Mouse (Mus musculus) spleen, postnatal 10 days (tissue): ENCODE data around the gene Tfap2e.

Source experiments
- DNase-seq, 2 experiments: peaks; one replicate each; pipeline ENCODE4 v3.0.0; 2021 to 2022; ENCODE audit warnings: low spot score in 2 of 2

Tfap2e gene

DNA sequence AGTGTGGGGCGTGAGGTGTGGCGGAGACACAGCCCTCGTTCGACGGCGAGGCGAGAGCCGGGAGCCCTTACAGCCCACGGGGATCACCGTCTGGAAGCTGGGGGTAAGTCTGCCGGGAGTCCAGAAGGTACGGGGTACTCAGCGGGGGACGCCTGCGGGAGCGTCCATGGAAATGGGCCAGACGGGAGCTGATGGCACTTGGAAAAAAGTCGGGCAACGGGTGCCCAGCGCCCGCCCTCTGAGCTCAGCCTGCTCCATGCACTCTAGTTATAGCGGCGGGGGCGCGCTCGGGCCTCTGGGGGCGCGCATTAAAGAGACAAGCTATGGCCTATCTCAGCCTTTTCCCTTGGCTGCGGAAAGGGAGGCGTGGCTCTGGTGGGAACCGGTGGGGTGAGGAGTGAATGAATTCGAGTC lies at the start of gene Tfap2e:
TSS of gene Tfap2e (minus strand) at position 240 of the 414 bp plus-strand sequence.
- DNase-seq: no peak

DNA sequence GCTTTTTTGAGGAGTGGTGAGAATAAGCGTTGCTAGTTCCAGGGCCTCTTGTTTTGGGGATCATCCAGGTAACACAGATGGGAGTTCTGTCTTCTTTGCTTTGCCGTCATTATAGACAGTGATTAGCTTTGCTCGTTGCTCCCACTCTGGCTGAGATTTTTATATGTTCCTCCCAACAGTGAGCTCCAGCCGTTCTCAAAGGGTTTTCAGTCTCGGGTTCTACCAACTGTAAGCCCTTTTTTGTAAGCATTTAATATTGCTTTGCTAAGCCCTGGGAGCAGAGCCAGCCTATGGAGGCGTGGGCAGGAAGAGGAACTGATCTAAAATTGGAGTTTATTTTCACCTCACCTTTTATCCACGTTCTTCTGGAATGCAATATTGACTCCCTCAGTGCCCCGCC lies 47.0 kb upstream of the Tfap2e start:
- DNase-seq: no peak

DNA sequence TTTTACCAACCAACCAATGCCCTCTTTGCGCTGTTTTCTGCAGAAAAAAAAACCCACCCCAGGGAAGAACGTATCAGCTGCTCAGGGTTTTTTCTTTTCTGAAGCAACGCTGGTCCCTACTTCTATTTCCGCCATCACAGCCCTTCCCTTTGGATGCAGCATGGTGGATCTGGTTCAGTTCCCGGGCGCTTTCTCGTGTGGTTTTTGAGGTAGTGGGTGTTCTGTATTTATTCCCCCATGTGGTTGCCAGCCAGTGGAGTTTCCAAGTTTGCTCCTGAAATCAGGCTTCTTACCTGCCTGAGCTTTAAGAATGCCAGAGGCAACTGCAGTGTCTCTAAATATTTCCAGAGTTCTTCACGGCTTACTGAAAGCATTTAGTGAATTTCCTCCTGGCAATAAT lies 46.5 kb upstream of the Tfap2e start:
- DNase-seq: no peak

DNA sequence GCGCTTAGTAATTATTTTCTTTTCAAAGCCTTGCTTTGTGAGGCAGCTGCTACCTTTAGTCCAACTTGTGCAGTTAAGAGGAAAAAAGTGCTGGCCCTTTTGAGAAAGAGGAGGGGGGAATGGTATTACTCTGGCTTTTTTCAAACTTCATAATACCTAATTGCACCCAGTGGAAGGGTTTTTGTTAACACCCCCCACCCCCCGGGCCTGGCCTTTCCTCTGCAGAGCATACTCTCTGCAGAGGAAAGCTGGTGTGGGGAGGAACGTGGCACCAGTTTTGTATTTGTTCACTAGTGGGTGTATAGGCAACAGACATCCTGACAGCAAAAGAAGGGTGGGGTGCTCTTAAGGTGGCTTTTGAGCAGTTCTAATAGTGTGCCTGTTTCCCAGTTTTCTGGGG lies 45.8 kb upstream of the Tfap2e start:
- no peak for DNase-seq

DNA sequence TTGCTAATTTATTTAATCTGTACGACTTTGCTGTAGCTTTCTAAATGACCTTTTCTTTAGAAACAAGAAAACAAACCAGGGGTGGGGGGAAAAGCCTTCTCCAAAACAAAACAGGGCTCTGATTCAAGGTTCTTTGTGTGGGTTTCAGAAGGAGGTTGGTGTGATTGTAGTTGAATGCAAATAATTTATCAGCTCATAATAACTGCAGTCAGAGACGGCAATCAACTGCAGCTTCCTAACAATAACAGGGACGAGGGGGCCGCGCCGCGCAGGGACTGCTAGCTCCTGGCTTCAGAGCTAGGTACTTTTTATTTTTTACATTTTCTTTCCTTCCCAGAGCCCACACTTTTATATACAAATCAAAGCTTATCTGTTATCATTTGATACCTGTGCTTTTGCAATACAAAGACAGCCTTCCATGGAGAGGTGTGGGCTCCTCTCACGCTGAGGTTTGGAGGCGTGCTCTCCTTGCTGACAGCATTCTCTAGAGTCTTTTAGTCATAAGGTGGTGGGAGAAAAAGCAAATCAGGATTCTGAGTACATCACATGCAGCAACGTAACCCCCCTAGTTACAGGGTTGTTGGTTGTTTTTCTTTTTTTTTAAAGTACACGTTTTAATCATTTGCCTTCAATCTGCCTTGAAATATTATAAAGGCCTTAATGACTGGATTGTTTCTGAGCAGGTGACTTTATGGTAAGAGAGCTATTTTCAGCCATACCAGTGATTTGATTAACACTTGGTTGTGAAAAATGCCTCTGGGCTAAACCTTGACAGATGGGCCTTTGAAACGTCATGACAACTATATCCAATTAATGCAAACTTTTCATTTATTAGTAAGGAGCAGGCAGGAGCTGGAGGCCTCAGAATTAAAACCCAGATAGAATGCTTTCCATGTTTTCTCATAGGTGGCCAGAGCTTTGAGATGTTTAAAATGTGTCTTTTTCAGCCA lies 44.1 kb upstream of the Tfap2e start:
- DNase-seq: no peak

DNA sequence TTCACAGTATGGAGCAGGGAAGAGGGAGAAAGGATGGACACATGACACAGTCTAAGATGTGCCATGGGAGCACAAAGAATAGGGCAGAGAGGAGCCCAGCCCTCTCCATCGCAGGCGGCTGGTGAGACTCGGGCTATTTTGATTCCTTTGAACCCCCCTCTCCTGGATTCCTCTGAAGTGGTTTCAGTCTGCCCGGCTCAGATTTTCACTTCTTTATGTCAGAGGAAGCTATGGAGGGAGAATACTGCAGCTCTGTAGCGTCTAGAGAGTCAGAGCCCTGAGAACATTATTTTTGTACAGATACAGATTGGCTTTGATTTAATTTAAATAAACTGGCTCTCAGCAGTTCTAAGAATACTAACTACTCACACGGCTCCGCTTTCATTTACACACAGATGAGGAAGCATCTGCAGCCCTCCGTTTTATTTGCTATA lies 43.1 kb upstream of the Tfap2e start:
- no peak for DNase-seq

DNA sequence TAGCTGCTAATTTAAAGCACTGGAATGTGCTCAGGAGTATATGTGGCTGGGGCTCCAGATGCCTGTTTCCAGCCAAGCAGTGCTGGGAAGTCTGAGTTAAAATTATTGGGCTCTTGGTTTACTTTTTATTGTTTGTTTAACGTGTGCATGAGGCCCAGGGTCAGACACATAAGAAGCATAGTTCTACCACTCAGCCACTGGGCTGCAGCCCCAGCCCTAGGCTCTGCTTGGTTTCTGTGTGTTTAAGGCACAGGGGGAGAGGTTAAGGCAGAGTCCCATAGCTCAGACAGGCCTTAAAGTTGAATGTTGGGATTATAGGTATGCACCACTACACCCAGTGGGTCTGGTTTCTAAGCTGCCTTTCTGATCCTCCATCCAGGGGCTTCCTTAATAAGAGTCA lies 39.1 kb upstream of the Tfap2e start:
- DNase-seq: no peak

DNA sequence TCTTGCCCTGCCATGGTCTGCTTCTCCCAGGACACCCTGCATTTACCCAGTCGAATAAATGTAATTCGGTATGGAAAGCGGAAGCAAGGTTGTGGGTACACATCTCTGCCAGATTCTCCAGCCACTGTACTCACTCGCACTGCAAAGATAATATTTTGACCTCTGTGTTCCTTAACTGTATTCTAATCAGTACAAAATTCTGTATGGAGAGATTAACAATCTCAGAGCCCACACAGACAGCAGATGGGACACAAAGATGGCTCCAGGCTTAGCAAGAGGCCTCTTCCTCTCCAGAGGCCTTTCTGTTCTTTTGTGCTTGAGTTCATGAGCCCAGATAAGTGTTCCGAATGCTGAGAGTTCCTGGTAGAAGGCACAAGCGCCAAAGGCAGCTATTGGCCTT lies 37.8 kb upstream of the Tfap2e start:
- no peak for DNase-seq

DNA sequence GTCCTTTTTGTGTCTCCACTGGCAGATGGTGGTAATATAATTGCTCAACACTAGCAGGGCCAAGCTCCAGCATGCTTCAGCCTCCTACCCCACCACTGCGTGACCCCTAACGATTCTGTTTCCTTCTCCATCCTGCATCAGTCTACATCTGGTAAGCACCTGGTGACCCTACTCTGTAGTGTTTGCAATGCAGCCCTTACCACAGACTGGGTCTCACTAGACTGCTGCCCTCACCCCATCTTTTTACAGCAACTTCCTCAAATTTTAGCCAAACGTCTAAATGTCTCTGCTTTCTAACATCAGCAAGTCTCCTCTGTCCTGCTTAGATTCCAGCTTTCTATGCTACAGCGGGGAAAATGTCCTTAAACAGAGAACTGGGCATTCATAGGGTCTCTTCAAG lies 34.8 kb upstream of the Tfap2e start:
- no peak for DNase-seq

DNA sequence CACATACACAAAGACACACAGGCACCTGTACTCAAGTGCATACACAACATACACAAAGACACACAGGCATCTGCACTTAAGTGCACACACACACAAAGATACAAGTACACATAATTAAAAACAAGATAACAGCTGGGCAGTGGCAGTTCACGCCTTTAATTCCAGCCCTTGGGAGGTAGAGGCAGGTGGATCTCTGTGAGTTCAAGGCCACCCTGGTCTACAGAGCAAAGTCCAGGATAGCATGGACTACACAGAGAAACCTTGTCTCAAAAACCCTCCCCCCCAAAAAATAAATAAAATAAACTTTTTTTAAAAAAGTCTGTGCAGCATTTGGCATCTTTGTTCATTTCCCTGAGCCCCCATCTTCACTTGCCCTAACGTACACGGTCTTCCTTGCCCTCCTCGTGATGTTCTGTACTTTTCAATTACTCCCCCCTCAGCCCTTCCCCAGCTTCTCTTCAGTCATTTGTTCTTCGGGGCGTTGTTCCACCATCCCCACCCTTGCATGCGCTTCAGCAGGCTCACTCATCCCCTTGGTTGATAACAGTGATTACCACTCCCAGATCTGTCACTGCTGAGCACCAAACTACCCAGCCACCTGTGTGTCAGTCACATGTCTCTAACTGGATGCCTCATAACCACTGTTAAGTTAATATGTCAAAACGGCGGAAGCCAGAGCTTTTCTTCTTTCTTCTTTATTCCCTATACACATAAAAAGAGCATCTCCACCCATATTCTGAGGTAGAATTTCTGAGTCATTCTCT lies 33.9 kb upstream of the Tfap2e start:
- no peak for DNase-seq

DNA sequence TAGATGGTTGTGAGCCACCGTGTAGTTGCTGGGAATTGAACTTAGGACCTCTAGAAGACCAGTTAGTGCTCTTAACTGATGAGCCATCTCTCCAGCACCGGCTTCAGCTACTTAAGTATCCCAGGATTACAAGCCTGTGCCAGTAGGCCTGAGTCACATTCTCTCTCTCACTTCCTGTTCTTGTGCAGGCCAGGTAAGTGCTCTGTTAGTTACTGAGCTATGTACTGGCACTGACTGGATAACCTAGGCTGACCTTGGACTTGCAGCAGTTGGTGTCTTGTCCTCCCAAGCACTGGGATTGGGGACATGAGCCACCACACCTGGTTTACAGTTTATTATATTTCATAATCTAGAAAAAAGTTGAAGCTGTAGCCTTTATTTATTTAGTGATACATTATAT lies 27.4 kb upstream of the Tfap2e start:
- no peak for DNase-seq

DNA sequence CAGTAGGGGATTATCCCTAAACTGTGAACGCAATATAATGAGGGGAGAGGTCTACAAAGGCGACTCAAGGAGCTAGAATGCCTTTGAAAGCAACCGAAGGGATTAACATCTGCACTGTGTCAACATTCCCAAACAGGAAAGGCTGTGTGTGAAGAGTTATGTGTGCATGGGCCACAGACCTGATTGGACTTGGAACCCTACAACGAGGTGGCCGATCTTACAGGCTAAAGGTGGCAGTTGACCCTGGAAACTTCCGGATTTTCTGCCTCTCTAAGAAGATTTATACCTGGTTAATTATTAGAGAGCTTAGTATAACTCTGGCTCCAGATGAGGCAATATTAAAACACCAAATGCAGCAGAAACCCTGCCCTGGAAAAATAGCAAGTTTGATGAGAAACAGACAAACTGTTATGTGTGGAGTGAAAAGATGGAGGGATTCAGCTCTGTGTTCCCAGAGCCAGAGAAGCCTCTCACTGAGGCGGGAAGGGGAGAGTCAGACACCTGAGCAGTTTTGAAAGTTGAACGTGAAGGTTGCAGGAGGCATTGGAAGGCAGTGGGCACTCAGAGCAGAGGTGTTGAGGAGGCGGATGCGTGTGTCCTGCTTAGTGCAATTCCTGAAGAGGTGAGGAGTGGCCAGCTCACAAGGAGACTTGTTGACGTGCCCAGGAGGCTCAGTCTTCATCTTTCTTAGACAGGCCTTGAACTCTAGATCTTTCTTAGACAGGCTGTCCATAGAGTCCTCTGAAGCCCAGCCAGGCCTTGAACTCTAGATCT lies 26.7 kb upstream of the Tfap2e start:
- DNase-seq: no peak

DNA sequence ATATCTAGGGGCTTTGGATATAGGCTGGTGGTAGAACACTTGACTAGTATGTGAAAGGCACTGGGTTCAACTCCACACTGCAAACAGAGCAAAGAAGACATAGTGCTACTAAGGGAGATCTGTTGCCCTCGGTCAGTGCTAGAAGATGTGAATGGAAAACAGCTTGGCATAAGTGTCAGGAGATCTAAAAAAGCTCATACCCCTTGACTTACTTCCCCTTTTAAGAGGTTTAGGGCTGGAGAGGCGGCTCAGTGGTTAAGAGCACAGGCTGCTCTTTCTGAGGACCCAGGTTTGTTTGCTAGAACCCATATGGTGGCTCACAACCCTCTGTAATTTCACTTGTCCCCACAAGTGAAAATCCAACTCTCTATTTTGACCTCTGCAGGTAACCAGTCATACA lies 23.4 kb upstream of the Tfap2e start:
- DNase-seq: no peak

DNA sequence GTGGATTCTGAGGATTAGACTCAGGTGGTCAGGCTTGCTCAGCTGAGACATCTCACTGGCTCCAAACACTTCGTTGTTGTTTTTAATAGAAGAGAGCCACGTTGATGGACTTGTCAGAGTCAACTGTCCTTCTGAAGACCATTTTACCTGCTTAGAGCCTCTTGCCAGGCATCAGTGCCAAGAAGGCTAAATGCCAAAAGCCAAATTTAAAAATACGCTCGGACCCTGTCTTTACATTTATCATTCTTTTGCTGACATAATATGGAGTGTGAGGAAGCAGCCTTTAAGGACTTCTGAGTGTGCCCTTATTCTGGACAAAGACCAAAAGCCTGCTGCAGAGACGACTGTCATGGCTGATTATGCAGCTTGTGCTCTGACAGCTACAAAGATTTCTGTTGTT lies 22.3 kb upstream of the Tfap2e start:
- DNase-seq: no peak

DNA sequence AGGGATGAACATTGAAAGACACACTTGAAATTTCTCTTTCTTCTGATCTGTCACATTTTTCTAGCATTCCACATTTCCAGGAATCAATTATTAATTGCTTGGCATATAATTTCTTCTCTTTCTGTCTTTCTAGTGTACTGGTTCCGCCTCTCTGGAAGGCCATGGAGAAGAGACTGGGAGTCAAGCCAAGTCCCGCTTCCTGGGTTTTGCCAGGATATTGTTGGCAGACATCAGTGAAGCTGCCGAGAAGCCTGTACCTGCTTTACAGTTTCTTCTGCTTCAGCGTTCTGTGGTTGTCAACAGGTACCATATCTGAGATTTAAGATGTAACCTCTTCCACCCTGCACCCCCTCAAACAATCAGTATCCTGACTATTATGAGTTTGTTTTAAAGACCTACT lies 20.7 kb upstream of the Tfap2e start:
- no peak for DNase-seq

DNA sequence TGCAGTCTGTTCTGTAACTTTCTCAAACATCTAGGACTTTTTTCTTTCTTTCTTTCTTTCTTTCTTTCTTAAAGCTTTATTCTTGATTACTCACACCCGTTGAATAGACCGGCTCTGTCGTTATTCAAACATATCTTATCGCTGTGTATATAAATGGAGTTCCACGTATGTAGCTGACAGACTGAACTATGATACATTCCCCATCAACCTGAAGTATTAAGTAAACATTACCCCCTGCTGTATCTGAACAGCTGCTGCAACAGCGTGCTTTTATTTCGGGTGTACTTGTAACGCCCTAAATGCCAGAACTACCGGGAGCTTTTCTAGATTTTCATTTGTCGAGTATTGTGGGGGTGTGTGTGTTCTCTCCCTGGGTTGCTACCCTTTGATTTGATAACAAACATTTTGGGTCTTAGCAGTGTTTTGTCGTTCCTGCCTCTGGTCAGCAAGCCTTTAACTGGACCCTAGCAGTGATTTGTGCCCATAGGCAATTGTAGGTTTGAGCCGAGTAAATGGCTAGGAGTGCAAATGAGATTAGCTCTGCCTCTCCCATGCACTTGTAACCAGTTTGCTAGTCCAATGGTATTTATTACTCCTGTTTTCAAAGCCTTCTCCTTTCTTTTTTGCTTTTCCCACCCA lies 18.8 kb upstream of the Tfap2e start:
- DNase-seq: no peak

DNA sequence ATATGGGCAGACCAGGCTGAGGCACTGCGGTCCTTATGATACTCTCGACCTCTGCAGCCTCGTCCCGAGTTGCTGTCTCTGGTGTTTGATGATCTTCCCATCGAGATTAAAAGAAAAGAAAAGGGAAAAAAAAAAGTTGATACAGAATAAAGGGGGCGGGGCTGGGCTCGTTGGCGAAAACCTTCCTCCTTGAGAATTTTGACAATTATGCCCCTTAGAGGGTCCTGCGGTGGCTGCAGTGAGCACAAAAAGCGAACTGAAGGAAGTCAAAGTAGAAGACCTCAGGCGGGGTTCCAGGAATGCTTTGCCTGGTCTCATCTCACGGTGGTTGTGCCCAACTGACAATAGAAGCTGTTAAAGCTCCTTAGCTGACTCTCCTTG lies 18.2 kb upstream of the Tfap2e start:
- no peak for DNase-seq

DNA sequence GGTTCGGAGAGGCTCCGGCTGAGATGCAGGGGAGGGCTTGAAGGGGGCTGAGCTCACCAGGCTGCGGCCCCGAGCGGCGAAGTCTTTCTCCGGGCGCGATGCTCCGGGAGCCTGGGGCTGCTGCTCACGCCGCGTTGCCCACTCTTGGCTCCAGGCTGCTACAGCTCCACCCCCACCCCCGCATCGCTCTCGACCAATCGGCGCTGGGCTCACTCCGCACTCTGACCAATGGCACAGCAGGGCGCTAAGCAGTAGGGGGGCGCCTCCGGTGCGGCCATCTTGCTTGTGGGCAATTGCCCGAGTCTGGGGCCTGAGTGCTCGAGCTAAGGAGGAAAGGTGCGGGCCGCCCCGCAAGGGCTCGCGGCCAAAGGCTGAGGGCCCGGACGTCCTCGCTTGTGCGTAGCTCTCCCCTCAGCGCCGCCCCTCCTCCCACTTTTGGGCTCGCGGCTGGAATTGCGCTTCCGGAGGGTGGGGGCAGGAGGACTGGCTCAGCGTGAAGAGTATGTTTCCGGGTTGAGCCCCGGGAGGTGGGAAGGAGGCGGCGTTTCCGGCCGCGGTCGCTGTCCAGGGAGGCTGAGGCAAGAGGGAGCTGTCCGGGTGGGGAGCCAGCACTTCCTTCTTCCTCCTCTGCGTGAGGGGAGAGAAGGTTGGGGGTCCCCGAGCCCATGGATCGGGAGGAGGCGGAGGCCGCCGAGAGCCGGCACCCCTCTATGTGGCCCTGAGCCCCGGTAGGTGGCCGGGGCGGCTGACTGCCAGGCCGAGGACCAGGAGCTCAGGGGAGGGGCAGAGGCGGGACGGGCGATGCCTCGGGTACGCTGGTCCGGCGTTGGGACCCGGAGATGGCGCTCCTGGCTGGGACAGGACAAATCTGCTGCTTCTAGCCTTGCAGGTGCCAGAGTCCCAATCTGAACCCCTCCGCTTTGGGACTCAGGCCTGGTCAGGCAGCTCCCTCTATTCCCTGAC lies 17.5 kb upstream of the Tfap2e start, which contains the start of the genes Ncdn and AU040320:
TSS of gene Ncdn (minus strand) at position 171 of the 963 bp plus-strand sequence.
TSS of gene AU040320 (plus strand) at position 277 of the 963 bp plus-strand sequence.
- peak; percentile 95 to 96 for DNase-seq

DNA sequence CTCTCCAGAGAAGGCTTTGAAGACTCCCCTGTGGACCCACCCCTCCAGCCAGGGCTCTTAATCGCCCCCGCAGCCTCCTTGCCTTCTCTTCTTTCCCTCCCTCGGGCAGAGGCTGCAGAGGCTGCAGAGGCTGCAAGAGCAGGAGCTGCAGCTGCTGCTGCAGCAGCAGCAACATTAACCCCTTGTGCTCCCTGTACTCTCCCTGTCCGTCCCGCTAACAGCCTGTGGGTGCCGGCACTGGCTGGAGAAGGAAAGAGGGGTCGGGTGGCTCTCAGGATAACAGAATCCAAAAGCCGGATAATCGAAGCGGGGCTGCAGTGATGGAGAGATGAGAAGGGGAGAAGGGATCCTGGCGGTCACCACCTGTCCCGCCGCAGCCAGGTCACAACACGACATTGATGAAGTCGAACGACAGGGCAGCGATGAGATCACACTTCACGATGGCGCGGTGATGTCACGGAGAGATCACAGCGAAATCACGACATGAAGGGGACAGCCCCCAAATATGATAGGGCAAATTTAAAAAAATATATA lies 16.6 kb upstream of the Tfap2e start:
- peak in 1 of 2 experiments; percentile 39 for DNase-seq

DNA sequence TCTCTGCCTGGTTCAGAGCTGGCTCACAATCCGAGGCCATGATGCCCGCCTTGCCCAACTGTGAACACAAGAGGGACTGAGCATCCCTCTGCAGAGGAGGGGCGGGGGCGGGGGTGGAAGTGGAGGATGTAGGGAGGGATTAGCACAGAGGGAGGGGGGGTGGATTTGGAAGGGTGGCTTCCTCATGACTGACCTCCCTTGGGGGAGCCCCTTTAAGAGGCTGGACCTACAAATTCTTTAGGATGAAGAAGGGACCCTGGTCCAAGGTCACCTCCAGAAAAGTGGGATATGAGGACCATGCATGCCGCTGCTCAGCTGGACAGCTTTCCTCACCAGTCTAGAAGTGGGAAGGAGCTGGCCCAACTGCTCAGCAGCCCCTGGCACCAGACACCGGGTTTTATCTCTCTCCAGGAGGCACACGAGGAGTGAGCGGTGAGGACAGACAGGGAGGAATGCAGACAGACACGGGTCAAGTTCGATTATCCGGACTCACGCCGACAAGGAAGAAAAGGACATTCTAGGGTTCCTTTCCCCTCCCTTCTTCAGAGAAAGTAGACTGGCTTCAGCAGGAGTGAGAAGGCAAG lies 16.1 kb upstream of the Tfap2e start:
- no peak for DNase-seq
